Mouse (Mus musculus): ENCODE results near the gene Gm10300.

DNA sequence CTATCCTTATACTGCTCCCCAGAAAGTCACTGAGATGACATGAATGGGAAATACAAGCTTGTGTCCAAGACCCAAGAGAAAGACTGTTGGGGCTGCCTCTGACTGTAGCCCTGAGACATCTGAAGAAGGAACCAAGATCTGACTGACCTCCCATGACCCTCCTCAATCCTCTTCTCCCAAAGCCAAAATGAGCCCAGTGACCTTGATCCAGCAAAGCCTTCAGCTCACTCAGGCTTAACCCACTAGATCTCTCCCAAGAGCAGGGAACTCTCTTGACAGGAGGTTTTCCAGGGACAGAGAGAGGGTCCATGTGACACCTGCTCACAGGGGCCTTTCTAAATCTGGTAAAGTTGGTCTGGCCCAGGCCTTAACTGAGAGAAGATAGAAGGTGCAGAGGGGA lies 17.2 kb upstream of the Gm10300 start:
- TF ChIP-seq MAZ (IDR thresholded peaks at IDR 0.05; ENCODE audit: low read depth, low read length) (no peak), JUND (conservative IDR thresholded peaks at IDR 0.05; ENCODE audit: low read depth, low read length) (no peak), HCFC1 (IDR thresholded peaks at IDR 0.05; ENCODE audit: low read depth, low read length) (no peak), E2F4 (IDR thresholded peaks at IDR 0.05; ENCODE audit: insufficient replicate concordance, low read depth, low read length) (no peak), RCOR1 (conservative IDR thresholded peaks at IDR 0.05; ENCODE audit: low read depth, low read length) (no peak), CTCF (conservative IDR thresholded peaks at IDR 0.05 in 1 of 2, IDR thresholded peaks at IDR 0.05 in 1 of 2; ENCODE audit: low read depth in 2 of 2, low read length in 2 of 2) (no peak), USF1 (IDR thresholded peaks at IDR 0.05; ENCODE audit: low read depth, low read length) (no peak), PAX5 (IDR thresholded peaks at IDR 0.05; ENCODE audit: low read length) (no peak), USF2 (conservative IDR thresholded peaks at IDR 0.05; ENCODE audit: low read depth, low read length) (no peak), EP300 (IDR thresholded peaks at IDR 0.05; ENCODE audit: low read length) (no peak), MAX (IDR thresholded peaks at IDR 0.05; ENCODE audit: low read length) (no peak), MYC (IDR thresholded peaks at IDR 0.05; ENCODE audit: low read depth, low read length) (no peak)

Measured in CH12.LX (cell line).